8 mouse cellular contexts compared by ENCODE assay signal in the genomic region with DNA sequence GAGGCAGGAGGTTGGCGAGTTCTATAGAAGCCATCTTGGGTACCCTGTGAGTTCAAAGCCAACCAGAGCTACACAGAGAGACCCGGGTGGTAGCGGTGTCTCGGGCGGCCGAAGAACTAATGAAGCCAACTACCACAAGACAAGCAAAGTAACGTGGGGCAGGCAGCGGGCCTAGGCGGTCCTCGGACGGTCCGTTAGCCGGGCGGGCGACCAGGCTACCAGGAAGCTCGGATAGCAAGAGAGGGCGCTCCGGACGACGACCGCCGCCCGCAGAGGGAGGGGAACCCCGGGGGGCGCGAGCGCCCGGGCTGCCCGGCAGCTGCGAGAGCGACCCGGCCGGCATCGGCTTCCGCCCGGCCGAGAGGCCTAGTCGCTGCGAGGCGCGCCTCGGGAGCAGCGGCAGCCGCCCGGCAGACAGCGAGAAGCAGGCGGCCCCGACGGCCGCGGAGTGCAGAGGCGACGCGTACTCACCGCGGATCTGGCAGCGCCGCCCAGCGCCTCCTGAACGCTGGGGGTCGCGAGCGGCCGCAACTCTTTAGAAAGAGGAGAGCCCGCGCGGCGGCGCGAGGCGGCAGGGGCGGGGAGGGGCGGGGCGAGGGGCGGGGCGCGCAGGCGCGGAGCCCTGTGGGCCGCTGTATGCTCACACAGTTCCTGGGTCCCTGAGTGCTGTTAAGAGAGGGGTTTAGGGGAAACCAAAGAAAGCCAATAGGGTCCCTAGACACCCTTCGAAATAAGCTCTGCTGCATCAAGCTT. TPM values are rescaled to one million over a fixed set of nuclear protein-coding genes. Genes with fewer than 3 reads are reported as not detected.
DNase-seq lines count a peak whose midpoint lies in the region; ATAC-seq and TF ChIP-seq lines count a peak whose summit lies in the region.

A gene (minus strand): TSS at position 575 of the 753 bp plus-strand sequence.

- peak within 1 kb of the TSS; percentile 78 for H3K27ac ChIP-seq in embryonic fibroblast, embryonic 13.5 days (ENCODE audit: insufficient read depth, low read length)
- peak within 1 kb of the TSS; percentile 97 for H3K27ac ChIP-seq in heart, embryonic 10.5 days
- peak within 1 kb of the TSS; percentile 82 for H3K27ac ChIP-seq in kidney, embryonic 14.5 days (ENCODE audit: low read depth, low read length)
- H3K27ac ChIP-seq in liver, embryonic 13.5 days: peak within 1 kb of the TSS; percentile 90
- peak within 1 kb of the TSS; percentile 91 for H3K27ac ChIP-seq in stomach, embryonic 14.5 days (ENCODE audit: low read length)

- peak within 1 kb of the TSS; percentile 77 for H3K9ac ChIP-seq in kidney, embryonic 14.5 days (ENCODE audit: low read depth, low read length)
- H3K9ac ChIP-seq in liver, embryonic 13.5 days: peak within 1 kb of the TSS; percentile 92
- peak within 1 kb of the TSS; percentile 88 for H3K9ac ChIP-seq in stomach, embryonic 14.5 days (replicated peaks; ENCODE audit: low read depth, low read length)

- H3K4me1 ChIP-seq in embryonic fibroblast, embryonic 13.5 days (ENCODE audit: control insufficient read depth, insufficient read depth, low read length): no peaks in the 10 kb centered on the region
- peaks cover 10% of the 10 kb centered on the region; the same call in 1 of the 2 replicates for H3K4me1 ChIP-seq in heart, embryonic 10.5 days
- H3K4me1 ChIP-seq in kidney, embryonic 14.5 days (ENCODE audit: control insufficient read depth, insufficient read depth, low read length): 0 out of 2 replicates have a peak, but pooled peaks cover 2% of the 10 kb centered on the region
- H3K4me1 ChIP-seq in liver, embryonic 13.5 days (replicated peaks): peaks cover 42% of the 10 kb centered on the region
- H3K4me1 ChIP-seq in stomach, embryonic 14.5 days (ENCODE audit: control insufficient read depth, insufficient read depth, low read length): peaks cover 5% of the 10 kb centered on the region; the same call in 1 of the 2 replicates

- H3K4me3 ChIP-seq in embryonic fibroblast, embryonic 13.5 days (ENCODE audit: insufficient read depth, low read length): peak within 1 kb of the TSS; percentile 73
- peak within 1 kb of the TSS; percentile 92 for H3K4me3 ChIP-seq in heart, embryonic 10.5 days
- peak within 1 kb of the TSS; percentile 56 for H3K4me3 ChIP-seq in kidney, embryonic 14.5 days (ENCODE audit: low read length)
- H3K4me3 ChIP-seq in liver, embryonic 13.5 days (replicated peaks): peak within 1 kb of the TSS; percentile 77
- H3K4me3 ChIP-seq in stomach, embryonic 14.5 days (ENCODE audit: low read depth, low read length): peak within 1 kb of the TSS; percentile 84

- H3K36me3 ChIP-seq in heart, embryonic 10.5 days: no peaks in the 10 kb centered on the region
- no peaks in the 10 kb centered on the region for H3K36me3 ChIP-seq in kidney, embryonic 14.5 days (ENCODE audit: control insufficient read depth, insufficient read depth, low read length)
- no peaks in the 10 kb centered on the region for H3K36me3 ChIP-seq in liver, embryonic 13.5 days
- H3K36me3 ChIP-seq in stomach, embryonic 14.5 days (ENCODE audit: control insufficient read depth, insufficient read depth, low read length): no peaks in the 10 kb centered on the region

- DNase-seq in brain, adult 2 months (ENCODE audit: low read depth, low spot score): peak; percentile 90
- DNase-seq in heart, embryonic 10.5 days (ENCODE audit: low spot score): peak; percentile 94
- peak; percentile 71 for DNase-seq in liver, embryonic 13.5 days
- DNase-seq in natural killer cell, adult 2 months (ENCODE audit: low spot score in 2 of 2): peak; percentile 73 to 80

- peak within 1 kb of the TSS; percentile 59 for H3K4me2 ChIP-seq in kidney, embryonic 14.5 days (replicated peaks; ENCODE audit: low read depth, low read length)
- H3K4me2 ChIP-seq in liver, embryonic 13.5 days: peak within 1 kb of the TSS; percentile 81
- peak within 1 kb of the TSS; percentile 58 for H3K4me2 ChIP-seq in stomach, embryonic 14.5 days (replicated peaks; ENCODE audit: low read depth, low read length)

- no peaks in the 10 kb centered on the region for H3K9me3 ChIP-seq in heart, embryonic 10.5 days
- no peaks in the 10 kb centered on the region for H3K9me3 ChIP-seq in kidney, embryonic 14.5 days (ENCODE audit: control insufficient read depth, low read length)
- no peaks in the 10 kb centered on the region for H3K9me3 ChIP-seq in liver, embryonic 13.5 days (replicated peaks)
- H3K9me3 ChIP-seq in stomach, embryonic 14.5 days (ENCODE audit: control insufficient read depth, low read depth, low read length): no peaks in the 10 kb centered on the region

- peak; percentile 71 for ATAC-seq in CD4-positive, CD25-positive, alpha-beta regulatory T cell, adult 4 months
- ATAC-seq in kidney, embryonic 14.5 days (ENCODE audit: low FRiP score, low TSS enrichment): peak; percentile 93
- peak; percentile 87 for ATAC-seq in liver, embryonic 13.5 days (ENCODE audit: low read depth)
- peak; percentile 91 for ATAC-seq in stomach, embryonic 14.5 days (ENCODE audit: insufficient number of reproducible peaks, insufficient read depth, low FRiP score, low read depth)

- H3K27me3 ChIP-seq in heart, embryonic 10.5 days (ENCODE audit: insufficient read depth, poor library complexity, severe bottlenecking): no peaks in the 10 kb centered on the region
- no peaks in the 10 kb centered on the region for H3K27me3 ChIP-seq in kidney, embryonic 14.5 days (ENCODE audit: control insufficient read depth, insufficient read depth, low read length)
- no peaks in the 10 kb centered on the region for H3K27me3 ChIP-seq in liver, embryonic 13.5 days
- H3K27me3 ChIP-seq in stomach, embryonic 14.5 days (ENCODE audit: control insufficient read depth, insufficient read depth, low read length): no peaks in the 10 kb centered on the region

- 0 out of 2 replicates have a peak, but pooled peaks have one; percentile 13 for TF ChIP-seq CTCF in embryonic fibroblast, embryonic 13.5 days (IDR thresholded peaks at IDR 0.05; ENCODE audit: borderline replicate concordance, insufficient read depth, low read length)

- peak; percentile 78 for TF ChIP-seq POLR2A in embryonic fibroblast, embryonic 13.5 days (IDR thresholded peaks at IDR 0.05; ENCODE audit: low read depth, low read length)

- WGBS in heart, embryonic 10.5 days: under 1% methylated on average over 77 of the region's 81 CpGs
- WGBS in kidney, embryonic 14.5 days: under 1% methylated on average over 67 of the region's 81 CpGs
- under 1% methylated on average over 79 of the region's 81 CpGs for WGBS in liver, embryonic 13.5 days (ENCODE audit: insufficient replicate concordance)
- under 1% methylated on average over 74 of the region's 81 CpGs for WGBS in stomach, embryonic 14.5 days

RNA-seq across cellular contexts. Expression of the gene that starts here (rescaled TPM):
- 100 to 1,000 TPM in 1 of 2 experiments, 10 to 100 TPM in 1; 90.1 to 100 TPM for polyA plus RNA-seq in CD4-positive, CD25-positive, alpha-beta regulatory T cell, adult 4 months (2017; shearing (Covaris generic))
- 27.9 and 33.2 TPM in 2 replicates for polyA plus RNA-seq in embryonic fibroblast, embryonic 13.5 days (2011; ENCODE audit: insufficient read length, low read depth, missing spikeins)
- polyA plus RNA-seq in heart, embryonic 10.5 days (2016; fragmentation: Nextera tagmentation; extraction: Ambion mirVana): 16.1 and 18.9 TPM in 2 replicates
- polyA plus RNA-seq in kidney, embryonic 14.5 days (2014; fragmentation: Nextera tagmentation; extraction: Ambion mirVana): 28.1 and 29.6 TPM in 2 replicates
- polyA plus RNA-seq in liver, embryonic 13.5 days (2015; fragmentation: Nextera tagmentation; extraction: Ambion mirVana): 16.2 and 18.6 TPM in 2 replicates
- polyA plus RNA-seq in stomach, embryonic 14.5 days (2014; fragmentation: Nextera tagmentation; extraction: Ambion mirVana): 29.1 and 29.6 TPM in 2 replicates

Comparison
In these comparisons a context has a peak if more than half of its experiments do, and no peak if none do; other contexts are left out.
1. Peak in every context shown above with its lines: DNase-seq, ATAC-seq, H3K4me3 ChIP-seq and H3K27ac ChIP-seq.